Mouse (Mus musculus) yolk sac, embryonic 10.5 days (tissue): ENCODE data around the gene D130040H23Rik.
"Not testable (repeated sequence)": the region's sequence is repeated elsewhere in the genome, so short reads cannot be mapped to it uniquely, and the experiment has no call there.

ENCODE experiments used
- DNase-seq: peaks from one replicate; pipeline ENCODE4 v3.0.0-alpha.2; 2017; ENCODE audit warnings: low spot score

Gene D130040H23Rik

DNA sequence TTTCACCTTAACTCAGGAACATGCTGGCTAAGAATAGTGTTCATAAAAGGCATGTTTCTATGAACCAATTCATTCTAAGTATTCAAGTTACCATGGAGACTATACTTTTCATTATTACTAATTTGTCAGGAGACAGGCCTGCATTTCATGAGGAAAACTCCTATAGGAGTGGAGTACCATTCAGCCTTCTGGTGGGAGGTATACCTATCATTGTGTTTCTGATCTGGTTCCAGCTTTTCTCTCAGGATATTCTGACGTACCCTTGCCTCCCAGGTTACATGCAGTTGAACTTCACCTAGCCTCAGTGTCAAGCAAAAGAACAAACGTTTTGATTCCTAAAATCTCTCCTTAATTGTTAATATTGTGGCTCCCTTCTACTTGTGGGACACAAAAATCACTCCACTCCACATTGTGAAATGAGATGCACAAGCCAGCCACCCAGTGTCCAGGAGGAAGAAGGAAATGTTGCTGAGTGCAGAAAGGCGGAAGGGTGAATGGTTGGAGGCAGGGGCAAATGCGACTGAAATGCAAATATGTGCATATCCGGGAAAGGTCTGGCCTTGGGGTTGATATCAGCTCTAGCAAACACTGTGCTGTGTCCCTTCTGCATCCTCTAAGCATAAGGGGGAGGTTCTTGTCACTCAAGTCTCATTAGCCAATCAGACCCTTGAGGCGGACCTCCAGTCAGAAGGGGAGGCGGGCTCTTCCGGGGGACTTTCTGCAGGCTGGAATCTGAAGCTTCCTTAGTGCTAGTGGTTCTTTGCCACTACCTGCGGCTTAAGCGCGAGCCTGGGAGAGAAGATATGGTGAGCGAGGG, at the start of gene D130040H23Rik:
D130040H23Rik (plus strand) TSS at position 695 of the 817 bp plus-strand sequence.
- DNase-seq, result peak; percentile 72

GRCm38 (mm10) chr8:69242541-69242940, 28.3 kb upstream of the D130040H23Rik start:
- peak; percentile 14 for DNase-seq

DNA sequence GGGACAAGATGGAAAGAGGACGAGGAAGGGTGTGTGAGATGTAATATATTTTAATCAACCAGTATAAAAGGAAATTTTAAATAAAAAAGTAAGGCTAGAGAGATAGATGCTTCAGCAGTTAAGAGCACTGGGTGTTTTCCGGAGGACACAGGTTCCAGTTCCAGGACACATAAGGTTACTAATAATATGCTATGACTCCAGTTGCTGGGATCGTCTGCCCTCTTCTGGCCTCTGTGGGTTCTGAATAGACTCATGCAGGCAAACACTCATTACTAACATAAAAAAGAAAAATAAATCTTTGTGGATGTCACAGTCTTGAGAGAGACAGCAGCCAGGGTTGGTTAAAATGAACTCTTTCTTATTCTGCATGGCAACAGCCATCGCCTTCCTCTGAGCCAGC, 2.4 kb upstream of the D130040H23Rik start:
- no peak for DNase-seq

DNA sequence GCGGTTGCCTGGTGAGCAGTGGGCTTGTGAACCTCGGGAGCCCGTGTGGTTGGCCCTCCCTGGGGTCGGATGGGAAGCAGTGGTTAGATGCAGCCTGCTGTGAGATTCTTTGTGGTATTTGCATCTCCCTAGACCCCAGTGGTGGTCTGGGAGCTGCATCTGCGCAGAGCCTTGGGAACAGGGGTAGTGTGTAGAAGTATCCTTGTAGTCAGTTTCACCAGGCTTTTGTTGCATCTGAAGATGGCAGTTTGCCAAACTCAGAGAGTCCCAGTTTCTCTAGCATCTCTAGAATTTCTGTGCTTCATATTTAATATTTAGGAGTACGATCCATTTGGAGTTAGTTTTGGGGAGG, 299 bp downstream of the D130040H23Rik start:
- no peak for DNase-seq

GRCm38 (mm10) chr8:69272435-69272834, 1.6 kb downstream of the D130040H23Rik start:
- no peak for DNase-seq

DNA sequence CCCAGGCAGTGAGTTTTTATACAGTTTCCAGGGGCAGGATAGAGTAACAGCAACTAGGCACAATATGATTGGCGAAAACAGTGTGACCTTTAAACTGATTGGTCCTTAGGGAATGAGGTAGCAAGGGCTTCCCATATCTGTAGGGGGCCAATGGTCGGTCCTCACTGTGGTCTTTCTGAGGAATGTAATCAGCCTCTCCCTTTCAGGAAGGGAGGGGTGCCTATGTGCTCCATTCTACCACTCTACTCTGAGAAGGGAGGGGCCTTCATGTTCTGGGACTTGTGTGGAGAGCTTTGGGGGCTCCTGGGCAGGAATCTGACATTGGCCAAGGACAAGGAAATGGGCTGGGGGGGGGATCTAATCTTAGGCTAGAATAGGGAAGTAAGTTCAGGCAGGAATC, 53.9 kb downstream of the D130040H23Rik start:
- DNase-seq, result no peak

DNA sequence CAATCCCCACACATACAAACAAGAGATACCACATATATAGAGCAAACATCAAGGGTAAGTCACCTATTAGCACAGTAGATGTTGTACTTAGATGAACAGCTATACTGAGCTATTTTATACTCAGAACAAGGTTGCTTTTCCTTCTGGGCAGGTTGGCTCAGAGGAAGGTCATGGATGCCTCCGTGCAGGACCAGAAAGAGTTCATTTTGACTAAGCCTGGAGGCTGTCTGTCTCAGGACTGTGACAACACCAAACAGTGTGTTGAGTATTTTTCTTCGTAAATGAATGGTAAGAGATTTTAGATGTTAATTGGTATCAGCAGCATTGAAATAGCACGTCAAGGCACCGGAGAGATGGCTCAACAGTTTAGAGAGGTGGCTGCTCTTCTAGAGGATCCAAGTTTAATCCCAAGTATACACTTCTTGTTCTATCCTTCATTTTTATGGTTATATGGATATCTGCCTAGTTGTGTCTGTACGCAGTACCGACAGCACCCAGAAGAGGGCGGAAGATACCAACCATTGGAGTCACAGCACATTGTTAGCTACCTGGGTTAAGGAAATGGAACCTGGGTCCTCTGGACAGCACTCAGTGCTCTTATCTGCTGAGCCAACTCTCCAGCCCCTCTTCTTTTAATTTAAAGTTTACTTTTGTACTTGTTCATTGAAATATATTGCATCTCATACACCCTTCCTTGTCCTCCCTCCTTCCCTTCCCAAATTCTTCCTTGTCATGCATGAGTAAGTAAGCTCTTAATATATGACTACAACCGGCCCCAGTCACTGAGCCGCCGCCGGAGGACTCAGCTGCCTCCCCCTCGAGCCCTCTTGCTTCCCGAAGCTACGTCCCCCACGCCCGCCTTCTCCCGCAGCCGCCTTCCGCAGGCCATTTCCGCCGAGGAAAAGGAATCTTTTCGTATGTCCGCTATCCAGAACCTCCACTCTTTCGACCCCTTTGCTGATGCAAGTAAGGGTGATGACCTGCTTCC, 57.7 kb downstream of the D130040H23Rik start:
- DNase-seq, result peak; percentile 72

GRCm38 (mm10) chr8:69329289-69329688, 58.4 kb downstream of the D130040H23Rik start:
- DNase-seq, result not testable (repeated sequence)
